Mouse (Mus musculus) stomach, embryonic 16.5 days (tissue): ENCODE measurements around the gene Ubqln4. TPM values are rescaled to one million over a fixed set of nuclear protein-coding genes. Genes with fewer than 3 reads are reported as not detected.

ENCODE experiments used
- ATAC-seq: fragments of 200-750 bp; cut with Nextera tagmentation; 2 replicates; pipeline ENCODE4 v1.8.0; 2017; ENCODE audit warnings: moderate number of reproducible peaks, moderate TSS enrichment; ENCODE audit not compliant: insufficient read depth, low FRiP score
- H3K27ac ChIP-seq: fragments of 300-500 bp; sonication (generic); 2 replicates; pipeline ENCODE4 v1.5.1; 2014; ENCODE audit warnings: low read length
- H3K27me3 ChIP-seq: fragments of 300-500 bp; sonication (generic); 2 replicates; pipeline ENCODE4 v1.6.1; 2014; ENCODE audit warnings: low read length, control low read depth, mixed read lengths; ENCODE audit not compliant: control insufficient read depth, insufficient read depth
- H3K36me3 ChIP-seq: fragments of 300-500 bp; sonication (generic); 2 replicates; pipeline ENCODE4 v1.6.1; 2014; ENCODE audit warnings: low read length; ENCODE audit not compliant: control insufficient read depth, insufficient read depth
- H3K4me1 ChIP-seq: fragments of 300-500 bp; sonication (generic); 2 replicates; pipeline ENCODE4 v1.6.1; 2014; ENCODE audit warnings: low read length, control low read depth, mixed read lengths; ENCODE audit not compliant: control insufficient read depth, insufficient read depth
- H3K4me2 ChIP-seq: fragments of 300-500 bp; sonication (generic); 2 replicates; pipeline ENCODE4 v1.6.1; 2014; ENCODE audit warnings: low read depth, low read length, mixed read lengths
- H3K4me3 ChIP-seq: fragments of 300-500 bp; sonication (generic); replicated peaks from 2 replicates; pipeline ENCODE4 v1.5.1; 2014; ENCODE audit warnings: mild to moderate bottlenecking, low read length
- H3K9ac ChIP-seq: fragments of 300-500 bp; sonication (generic); 2 replicates; pipeline ENCODE4 v1.6.1; 2014; ENCODE audit warnings: low read length
- H3K9me3 ChIP-seq: fragments of 300-500 bp; sonication (generic); replicated peaks from 2 replicates; pipeline ENCODE4 v1.6.1; 2016; ENCODE audit warnings: low read length, control low read depth; ENCODE audit not compliant: control insufficient read depth
- WGBS: fragments of 180-500 bp; shearing (Covaris S2); extraction: QIAGEN DNeasy Blood & Tissue Kit; methylation state at CpG from one replicate; pipeline ENCODE4 v1.1.7; 2014; 5-methylcytosine and 5-hydroxymethylcytosine counted together
- polyA plus RNA-seq: library from polyadenylated mRNA; unstranded; fragments of >200 nt; fragmentation: Nextera tagmentation; extraction: Ambion mirVana; gene quantifications from 2 replicates; pipeline ENCODE4 v1.2.1, GENCODE M21; 2015

Gene Ubqln4
- polyA plus RNA-seq, 1 experiment from 2014 or later: 33.3 TPM

DNA sequence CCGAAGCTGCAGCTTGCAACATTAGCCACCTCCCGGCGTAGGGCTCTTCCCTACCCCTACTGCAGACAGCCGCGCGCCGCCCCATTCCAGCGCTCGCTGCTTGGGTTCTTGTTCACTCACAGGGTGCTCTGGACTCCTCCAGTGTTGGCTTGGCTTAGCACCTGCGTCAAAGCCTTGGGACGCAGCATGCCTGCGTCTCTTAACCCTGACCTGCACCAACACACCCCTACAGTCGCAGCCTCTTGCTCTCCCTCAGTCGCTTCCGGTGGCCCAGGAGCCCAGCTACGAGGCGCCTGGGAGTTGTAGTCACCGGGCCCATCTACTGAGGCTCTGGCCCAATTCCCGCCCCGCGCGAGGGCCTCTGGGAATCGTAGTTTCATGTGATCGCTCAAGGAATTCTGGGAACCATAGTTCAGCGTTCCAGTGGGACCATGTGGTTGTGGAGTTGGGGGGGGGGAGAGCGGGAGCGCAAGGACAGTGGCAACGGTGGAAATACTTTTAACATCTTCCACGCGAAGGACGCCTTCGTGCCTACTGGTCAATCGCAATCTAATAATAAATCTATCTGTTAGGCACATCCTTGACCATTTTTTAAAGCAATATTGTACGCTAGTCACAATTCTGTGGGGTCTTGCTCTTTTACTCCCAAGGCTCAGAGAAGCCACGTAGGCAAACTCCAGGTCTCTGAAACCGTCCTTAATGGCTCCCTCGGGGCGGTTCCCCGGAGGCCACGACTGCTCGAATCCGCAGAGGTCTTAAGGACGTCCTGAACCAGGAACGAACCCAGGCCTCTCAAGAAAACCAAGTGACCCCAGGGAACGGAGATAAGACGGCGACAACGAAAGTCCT is 658 bp upstream of the Ubqln4 start, which contains the start of gene Lamtor2:
Lamtor2 (minus strand) TSS at position 399 of the 849 bp plus-strand sequence.
- H3K4me3 ChIP-seq: peak within 1 kb of the TSS; percentile 67
- H3K27ac ChIP-seq: peak within 1 kb of the TSS; percentile 99
- H3K9ac ChIP-seq: peak within 1 kb of the TSS; percentile 86
- peak; percentile 90 for ATAC-seq
- H3K4me1 ChIP-seq: peaks cover 20% of the 10 kb centered on the region
- no peaks in the 10 kb centered on the region for H3K27me3 ChIP-seq
- peak within 1 kb of the TSS; percentile 87 for H3K4me2 ChIP-seq
- under 1% methylated on average over 48 of the region's 48 CpGs for WGBS
- H3K9me3 ChIP-seq: no peaks in the 10 kb centered on the region
- H3K36me3 ChIP-seq: no peaks in the 10 kb centered on the region; the same call in 1 of the 2 replicates

DNA sequence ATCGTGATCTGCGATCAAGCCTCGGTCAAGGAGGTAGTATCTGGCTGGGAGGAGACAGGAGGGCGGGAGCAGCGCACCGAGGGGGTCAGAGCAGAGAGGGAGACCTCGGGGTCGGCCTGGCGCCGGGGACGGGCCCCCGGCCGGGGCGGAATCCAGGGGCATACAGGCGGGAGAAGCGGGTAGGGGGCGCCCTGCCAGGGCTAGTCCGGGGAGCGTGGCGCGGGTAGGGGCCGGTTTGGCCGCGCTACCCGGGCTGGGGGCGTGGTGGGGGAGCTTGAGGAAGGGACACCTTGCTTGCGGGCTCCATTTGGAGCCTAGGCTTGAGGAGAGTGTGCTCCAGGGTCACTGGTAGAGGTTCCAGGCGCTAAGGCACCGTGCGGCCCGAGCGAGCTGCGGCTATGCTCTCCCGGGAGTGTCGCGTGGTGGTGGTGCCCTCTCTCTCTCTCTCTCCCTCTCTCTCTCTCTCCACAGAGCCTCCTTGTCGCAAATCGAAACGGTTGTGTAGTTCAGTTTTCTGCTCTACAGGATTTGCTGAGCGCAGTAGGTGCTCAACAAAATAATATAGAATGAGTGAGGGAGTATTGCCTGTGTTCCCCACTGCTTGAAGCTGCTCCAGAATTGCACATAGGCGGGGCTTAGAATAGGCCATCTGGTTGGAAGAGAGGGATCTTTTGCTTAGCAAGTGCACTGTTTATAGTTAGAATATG is 475 bp downstream of the Ubqln4 start:
- Histone ChIP-seq H3K9me3 (no peaks in the 10 kb centered on the region), H3K4me1 (peaks cover 20% of the 10 kb centered on the region), H3K27me3 (no peaks in the 10 kb centered on the region), H3K4me3 (peak overlapping the region; percentile 67), H3K9ac (peak overlapping the region; percentile 85), H3K36me3 (peaks cover 5% of the 10 kb centered on the region), H3K27ac (peak overlapping the region; percentile 99), H3K4me2 (peak overlapping the region; percentile 87)
- WGBS: under 1% methylated on average over 41 of the region's 41 CpGs
- ATAC-seq: peak; percentile 20

GRCm38 (mm10) chr3:88555069-88555605 is 1.6 kb downstream of the Ubqln4 start:
- peak overlapping the region; percentile 87; the same call in 1 of the 2 replicates for H3K4me2 ChIP-seq
- no peaks in the 10 kb centered on the region for H3K9me3 ChIP-seq
- 0 out of 2 replicates have a peak overlapping the region, but pooled peaks have one; percentile 6 for H3K9ac ChIP-seq
- no peak for ATAC-seq
- peaks cover 20% of the 10 kb centered on the region for H3K4me1 ChIP-seq
- 90% methylated on average over 5 of the region's 5 CpGs for WGBS
- peaks cover 12% of the 10 kb centered on the region for H3K36me3 ChIP-seq
- H3K27me3 ChIP-seq: no peaks in the 10 kb centered on the region
- H3K27ac ChIP-seq: no peak overlapping the region
- H3K4me3 ChIP-seq: no peak overlapping the region

- Histone ChIP-seq H3K4me2 (no peak overlapping the region), H3K9ac (no peak overlapping the region), H3K36me3 (peaks cover 13% of the 10 kb centered on the region), H3K4me1 (peaks cover 20% of the 10 kb centered on the region), H3K27ac (no peak overlapping the region), H3K9me3 (no peaks in the 10 kb centered on the region), H3K4me3 (no peak overlapping the region), H3K27me3 (no peaks in the 10 kb centered on the region)
- no peak for ATAC-seq
- whole genome bisulfite sequencing: 92% methylated on average over 6 of the region's 6 CpGs
Observed at GRCm38 (mm10) chr3:88555731-88556130, 2.2 kb downstream of the Ubqln4 start.

- no peak for ATAC-seq
- H3K9ac ChIP-seq: no peak overlapping the region
- H3K4me3 ChIP-seq: no peak overlapping the region
- no peaks in the 10 kb centered on the region for H3K9me3 ChIP-seq
- 93% methylated on average over 8 of the region's 8 CpGs for WGBS
- no peak overlapping the region for H3K27ac ChIP-seq
- H3K36me3 ChIP-seq: peaks cover 13% of the 10 kb centered on the region
- H3K4me2 ChIP-seq: no peak overlapping the region
- H3K27me3 ChIP-seq: no peaks in the 10 kb centered on the region
- H3K4me1 ChIP-seq: peaks cover 17% of the 10 kb centered on the region
Observed at GRCm38 (mm10) chr3:88556616-88557015, 3.1 kb downstream of the Ubqln4 start.

GRCm38 (mm10) chr3:88559596-88559995 is 6.0 kb downstream of the Ubqln4 start:
- Histone ChIP-seq H3K4me1 (peaks cover 7% of the 10 kb centered on the region; the same call in 1 of the 2 replicates), H3K36me3 (peaks cover 25% of the 10 kb centered on the region), H3K4me3 (no peak overlapping the region), H3K4me2 (no peak overlapping the region), H3K9me3 (no peaks in the 10 kb centered on the region), H3K27ac (no peak overlapping the region), H3K9ac (no peak overlapping the region), H3K27me3 (no peaks in the 10 kb centered on the region)
- no peak for ATAC-seq
- 96% methylated on average over 9 of the region's 9 CpGs for WGBS

DNA sequence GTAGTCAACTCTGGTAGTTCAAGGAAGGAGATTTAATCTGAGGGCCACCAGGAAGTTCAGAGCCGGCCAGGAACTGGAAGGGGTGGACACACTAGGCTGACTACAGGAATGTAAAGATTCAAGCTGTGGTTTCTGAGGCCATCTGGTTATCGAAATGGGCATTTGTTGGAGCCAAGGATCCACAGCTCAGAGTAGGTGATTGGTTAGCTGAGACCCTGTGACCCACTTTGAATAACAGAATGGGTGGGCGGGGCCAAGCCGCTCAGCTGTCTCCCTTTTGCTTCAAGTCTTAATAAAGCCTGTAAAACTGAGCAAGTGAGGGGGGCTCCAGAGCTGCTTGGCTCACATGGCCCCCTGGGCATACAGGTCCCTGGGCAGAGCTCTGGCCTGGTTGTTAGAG is 8.4 kb downstream of the Ubqln4 start:
- Histone ChIP-seq H3K27me3 (no peaks in the 10 kb centered on the region), H3K4me2 (no peak overlapping the region), H3K36me3 (peaks cover 42% of the 10 kb centered on the region), H3K27ac (no peak overlapping the region), H3K4me3 (no peak overlapping the region), H3K9ac (0 out of 2 replicates have a peak overlapping the region, but pooled peaks have one; percentile 12), H3K9me3 (no peaks in the 10 kb centered on the region), H3K4me1 (no peaks in the 10 kb centered on the region)
- 71% methylated on average over 4 of the region's 4 CpGs for WGBS
- ATAC-seq: no peak

DNA sequence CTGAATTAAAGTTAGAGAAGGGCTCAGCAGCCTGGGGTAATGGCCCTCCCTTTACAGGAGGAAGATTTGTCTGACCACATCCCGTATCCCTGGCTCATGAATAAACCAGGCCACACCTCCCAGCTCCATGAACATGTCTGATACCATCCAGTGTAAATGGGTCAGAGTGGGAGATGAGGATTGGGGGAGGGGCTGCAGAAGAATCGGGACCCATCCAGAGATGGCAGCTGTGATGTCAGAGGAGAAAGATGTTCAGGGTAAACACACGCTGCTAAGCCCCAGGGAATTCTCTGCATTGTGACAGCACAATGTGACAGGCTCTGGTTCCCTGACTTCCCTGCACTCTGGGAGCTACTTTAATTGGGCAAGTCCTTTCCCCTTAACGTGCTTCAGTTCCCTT is 9.9 kb downstream of the Ubqln4 start:
- Histone ChIP-seq H3K36me3 (peaks cover 52% of the 10 kb centered on the region), H3K4me1 (no peaks in the 10 kb centered on the region), H3K9ac (no peak overlapping the region), H3K27me3 (no peaks in the 10 kb centered on the region), H3K9me3 (no peaks in the 10 kb centered on the region), H3K4me3 (no peak overlapping the region), H3K27ac (no peak overlapping the region), H3K4me2 (no peak overlapping the region)
- ATAC-seq: no peak
- 61% methylated on average over 4 of the region's 4 CpGs for WGBS

DNA sequence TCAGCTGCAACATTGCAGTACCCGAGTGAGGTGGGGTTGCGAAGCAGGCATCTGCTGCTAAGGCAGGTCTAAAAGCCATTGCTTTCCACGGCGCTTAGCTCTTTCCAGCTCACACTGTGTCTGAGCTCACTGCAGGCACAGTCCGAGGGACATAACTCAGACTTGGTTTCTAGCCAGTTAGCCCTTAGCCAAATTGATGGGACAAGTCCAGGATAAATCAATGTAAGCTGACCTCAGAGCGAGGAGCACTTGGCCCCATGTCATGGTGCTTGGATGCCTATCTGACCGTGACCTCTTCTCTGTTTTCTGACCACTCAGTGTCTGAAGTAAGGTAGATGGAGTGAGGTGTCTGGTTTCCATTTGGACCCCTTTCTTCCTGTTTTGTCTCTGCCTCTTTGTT is 10.4 kb downstream of the Ubqln4 start:
- Histone ChIP-seq H3K4me2 (no peak overlapping the region), H3K9ac (no peak overlapping the region)
- no peak for ATAC-seq

More for the DNA sequence above, 10.4 kb downstream of the Ubqln4 start:
- Histone ChIP-seq H3K4me1 (no peaks in the 10 kb centered on the region), H3K36me3 (peaks cover 52% of the 10 kb centered on the region), H3K27me3 (no peaks in the 10 kb centered on the region), H3K9me3 (no peaks in the 10 kb centered on the region), H3K27ac (no peak overlapping the region), H3K4me3 (no peak overlapping the region)
- WGBS: 84% methylated on average over 7 of the region's 7 CpGs
